Mouse (Mus musculus) testis, adult 2 months (tissue): ENCODE results near the gene Rnf224.

ENCODE experiments used
- CTCF ChIP-seq: fragments of 200-500 bp; IDR thresholded peaks from 2 replicates; pipeline ENCODE4 v1.5.1; 2012; ENCODE audit warnings: low read depth, mild to moderate bottlenecking, inconsistent platforms, low read length, moderate library complexity; ENCODE audit not compliant: control insufficient read depth, insufficient read depth, insufficient replicate concordance
- POLR2A ChIP-seq: fragments of 200-500 bp; IDR thresholded peaks from 2 replicates; pipeline ENCODE4 v1.6.1; 2012; ENCODE audit warnings: low read depth, mild to moderate bottlenecking, inconsistent platforms, low read length, moderate library complexity; ENCODE audit not compliant: control insufficient read depth

DNA sequence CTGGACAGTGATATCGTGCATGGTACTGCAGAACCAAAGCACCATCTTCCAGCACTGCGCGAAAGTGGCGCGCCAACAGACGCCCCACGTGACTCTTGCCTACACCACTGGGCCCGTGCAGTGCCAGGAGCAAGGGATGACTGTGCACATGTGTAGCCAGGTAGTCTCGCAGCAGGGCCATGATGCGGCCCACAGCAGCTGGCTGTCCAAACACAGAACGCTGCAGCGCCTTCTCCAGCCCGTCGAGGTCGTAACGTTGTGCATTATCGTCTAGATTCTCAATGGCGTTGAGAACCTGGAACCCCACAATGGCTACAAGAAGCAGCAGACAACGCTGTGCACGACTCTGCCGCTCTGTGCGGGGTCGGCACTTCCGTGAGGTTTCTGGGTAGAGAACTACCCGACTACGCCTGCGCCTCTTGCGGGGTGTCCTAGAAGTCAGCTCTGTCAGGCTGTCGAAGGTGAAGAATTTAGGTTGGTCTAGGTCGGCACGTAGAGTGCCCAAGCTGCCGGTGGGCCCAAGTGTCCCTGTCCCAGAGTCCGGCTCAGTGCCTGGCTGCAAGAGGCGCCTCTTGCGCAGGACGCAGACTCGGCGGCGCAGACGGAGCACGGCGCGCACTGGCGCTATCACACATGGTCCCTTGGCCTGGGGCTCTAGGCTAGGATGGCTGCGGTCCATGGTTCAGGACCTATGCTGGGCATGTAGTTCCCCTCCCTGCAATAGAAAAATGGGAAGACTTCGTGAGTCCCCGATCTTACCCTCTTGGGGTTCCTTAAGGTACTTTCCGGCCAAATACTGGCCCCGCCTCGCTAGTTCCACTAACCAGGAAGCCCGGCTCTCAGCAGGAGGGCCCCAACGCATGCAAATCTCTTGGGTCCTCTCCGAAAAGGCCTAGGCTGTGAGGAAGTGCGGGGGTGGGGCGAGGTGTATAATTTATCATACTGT, 41.1 kb downstream of the Rnf224 start:
- no peak for TF ChIP-seq CTCF
- no peak for TF ChIP-seq POLR2A
